In the genomic region with DNA sequence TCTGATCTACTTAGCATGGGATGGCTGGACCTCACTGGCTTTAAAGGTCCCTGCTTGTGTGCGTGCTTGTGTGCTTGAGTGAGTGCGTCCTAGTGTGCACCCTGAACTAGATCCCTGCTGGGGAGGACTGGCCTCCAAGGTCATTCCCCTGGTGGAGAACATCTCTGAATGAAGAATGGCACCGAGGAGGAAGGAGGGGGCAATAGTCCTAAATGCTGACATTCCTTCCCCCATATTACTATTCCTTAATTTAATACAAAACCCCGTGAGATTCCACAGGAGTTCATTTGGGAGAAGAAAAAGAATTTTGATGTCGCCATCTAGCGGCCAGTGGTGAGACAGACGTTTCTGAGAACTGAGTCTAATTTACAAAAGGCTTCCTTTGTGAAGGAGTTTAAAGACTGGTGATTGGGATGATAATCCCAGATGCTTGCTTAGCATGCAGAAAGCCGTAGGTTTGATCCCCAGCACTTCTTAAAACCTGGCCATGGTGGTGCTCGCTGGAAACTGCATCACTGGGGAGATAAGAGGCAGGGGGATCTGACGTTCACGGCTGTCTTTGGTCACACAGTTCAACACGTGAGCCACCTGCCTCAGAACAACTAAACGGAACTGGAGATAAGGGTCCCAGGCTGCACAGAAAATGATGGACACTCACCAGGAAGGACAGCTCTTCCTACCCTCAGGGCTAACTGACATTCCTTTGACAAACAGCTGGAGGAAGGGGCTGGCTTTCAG, we compare ENCODE assay signal across 9 mouse cellular contexts. TPM values are rescaled to one million over a fixed set of nuclear protein-coding genes. Genes with fewer than 3 reads are reported as not detected.
DNase-seq lines count a peak whose midpoint lies in the region; ATAC-seq and TF ChIP-seq lines count a peak whose summit lies in the region.
"Not testable (repeated sequence)": the region's sequence is repeated elsewhere in the genome, so short reads cannot be mapped to it uniquely, and the experiment has no call there.
"Had no signal": no experiment of that assay in that cellular context is flagged by ENCODE, and none has a peak within 500 bp of the region (broad histone marks: within the 10 kb centered on the region; RNA-seq: fewer than 3 reads in every experiment).

No protein-coding gene starts in this region.

- TF ChIP-seq POLR2A in brain, embryonic 14.5 days (IDR thresholded peaks at IDR 0.05; ENCODE audit: borderline replicate concordance, extremely low read depth, insufficient read depth, insufficient read length, poor library complexity, severe bottlenecking) = not testable (repeated sequence)

- H3K36me3 ChIP-seq in heart, embryonic 10.5 days; limb, embryonic 12.5 days; midbrain, embryonic 13.5 days: not testable (repeated sequence)

- H3K4me3 ChIP-seq in heart, embryonic 10.5 days; limb, embryonic 12.5 days (replicated peaks); midbrain, embryonic 13.5 days (replicated peaks): not testable (repeated sequence)

- not testable (repeated sequence) for H3K4me2 ChIP-seq in limb, embryonic 12.5 days; midbrain, embryonic 13.5 days (replicated peaks)

- not testable (repeated sequence) for H3K4me1 ChIP-seq in heart, embryonic 10.5 days; limb, embryonic 12.5 days (replicated peaks); midbrain, embryonic 13.5 days (replicated peaks)

- not testable (repeated sequence) for H3K9me3 ChIP-seq in heart, embryonic 10.5 days; limb, embryonic 12.5 days
- peaks cover 14% of the 10 kb centered on the region for H3K9me3 ChIP-seq in midbrain, embryonic 13.5 days

- not testable (repeated sequence) for H3K27ac ChIP-seq in heart, embryonic 10.5 days; limb, embryonic 12.5 days; midbrain, embryonic 13.5 days

- H3K27me3 ChIP-seq in heart, embryonic 10.5 days (ENCODE audit: insufficient read depth, poor library complexity, severe bottlenecking); limb, embryonic 12.5 days; midbrain, embryonic 13.5 days: not testable (repeated sequence)

- ATAC-seq in erythroblast, adult 5-6 weeks (replicated peaks; ENCODE audit: low FRiP score, poor library complexity, severe bottlenecking) = peak; percentile 72
- peak; percentile 94 for ATAC-seq in limb, embryonic 12.5 days (ENCODE audit: insufficient number of reproducible peaks, insufficient read depth, low FRiP score, low TSS enrichment, low read depth)
- peak; percentile 96 for ATAC-seq in midbrain, embryonic 13.5 days

- peak; percentile 67 for DNase-seq in 3134 (ENCODE audit: extremely low read depth, insufficient read length, low spot score)
- DNase-seq in brain, embryonic 14.5 days (ENCODE audit: low read depth) = peak; percentile 90
- DNase-seq in heart, embryonic 10.5 days (ENCODE audit: low spot score) = peak; percentile 88
- DNase-seq in kidney, adult 9 months = peak; percentile 91
- peak; percentile 64 to 79 for DNase-seq in spleen, postnatal 10 days (ENCODE audit: low spot score in 2 of 2)

- not testable (repeated sequence) for H3K9ac ChIP-seq in limb, embryonic 12.5 days (replicated peaks); midbrain, embryonic 13.5 days (replicated peaks)

- peak; percentile 19; the same call in 1 of the 2 replicates for TF ChIP-seq CTCF in brain, embryonic 14.5 days (IDR thresholded peaks at IDR 0.05; ENCODE audit: borderline replicate concordance, extremely low read depth, insufficient read depth, insufficient read length)

- WGBS in heart, embryonic 10.5 days = 35% methylated on average over 13 of the region's 13 CpGs
- 44% methylated on average over 13 of the region's 13 CpGs for WGBS in limb, embryonic 12.5 days
- WGBS in midbrain, embryonic 13.5 days = 43% methylated on average over 13 of the region's 13 CpGs

RNA-seq across cellular contexts. Expression of a gene that starts 26.2 kb away (rescaled TPM):
- not detected in 2 replicates for polyA plus RNA-seq in brain, embryonic 14.5 days (2012; rRNA removed)
- total RNA-seq in erythroblast, adult 5-6 weeks (2015; ENCODE audit: low replicate concordance) = not detected in 2 replicates
- total RNA-seq in erythroblast, adult 5-6 weeks (2017; ENCODE audit: low replicate concordance) = 0.26 and 1.4 TPM in 2 replicates
- not detected in 2 replicates for polyA plus RNA-seq in heart, embryonic 10.5 days (2016; fragmentation: Nextera tagmentation; extraction: Ambion mirVana)
- polyA plus RNA-seq in limb, embryonic 12.5 days (2016; fragmentation: Nextera tagmentation; extraction: Ambion mirVana) = not detected in 2 replicates
- not detected in 2 replicates for polyA plus RNA-seq in midbrain, embryonic 13.5 days (2015; fragmentation: Nextera tagmentation; extraction: Ambion mirVana)
- polyA plus RNA-seq: C2C12 had no signal
